Mouse (Mus musculus) adrenal gland, adult 10 weeks (tissue): ENCODE data around the gene Tmem242. TPM values are rescaled to one million over a fixed set of nuclear protein-coding genes. Genes with fewer than 3 reads are reported as not detected.

Experiments used
- polyA plus RNA-seq: library from polyadenylated mRNA; stranded (reverse); fragments of 350-450 nt; fragmentation: Illumina TruSeq; extraction: RNeasy Lipid Tissue Mini Kit (QIAGEN cat#74804); gene quantifications from one replicate; pipeline ENCODE4 v1.2.3, GENCODE M21; 2014; ENCODE audit warnings: low read depth, low replicate concordance

Tmem242 gene
- 23.4 TPM for polyA plus RNA-seq

DNA sequence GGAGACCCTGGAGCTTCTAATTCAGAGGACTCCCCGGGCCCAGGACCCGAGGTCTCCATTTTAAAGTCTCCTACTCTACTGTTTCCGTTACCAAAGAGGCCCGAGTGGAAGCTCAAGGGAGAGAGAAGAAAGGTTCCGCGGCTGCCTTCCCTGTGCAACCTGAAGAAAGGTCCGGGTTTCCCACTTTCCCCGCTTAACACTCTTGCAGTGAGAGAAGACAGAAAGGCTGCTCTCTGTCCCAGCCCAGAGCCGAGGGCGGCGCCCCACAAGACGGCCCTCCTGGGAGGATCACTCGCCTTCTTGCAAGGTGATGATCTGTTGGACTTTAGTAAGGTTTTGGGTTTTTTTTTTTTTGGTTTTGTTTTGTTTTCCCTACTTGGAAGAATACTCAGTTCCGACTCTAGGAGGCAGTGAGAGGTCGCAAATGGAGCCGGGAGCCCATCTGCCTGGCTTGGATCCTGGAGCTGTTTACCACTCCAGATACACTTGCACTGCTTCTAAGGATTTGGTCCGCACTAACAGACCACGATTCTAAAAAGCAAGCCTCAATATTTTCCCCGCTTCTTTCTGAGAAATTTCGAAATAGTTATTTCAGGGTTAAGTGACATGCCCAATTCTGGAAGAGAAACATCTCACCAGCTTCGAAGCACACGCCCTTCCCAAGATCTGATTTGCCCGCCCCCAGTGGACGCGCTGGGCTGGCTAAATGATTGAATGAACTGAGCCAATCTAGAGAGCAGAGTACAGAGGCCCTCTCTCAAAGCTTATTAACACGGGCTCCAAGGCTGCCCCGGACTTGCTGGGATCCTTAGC, at the start of gene Tmem242:
TSS of gene Tmem242 (minus strand) at position 101 of the 813 bp plus-strand sequence.

DNA sequence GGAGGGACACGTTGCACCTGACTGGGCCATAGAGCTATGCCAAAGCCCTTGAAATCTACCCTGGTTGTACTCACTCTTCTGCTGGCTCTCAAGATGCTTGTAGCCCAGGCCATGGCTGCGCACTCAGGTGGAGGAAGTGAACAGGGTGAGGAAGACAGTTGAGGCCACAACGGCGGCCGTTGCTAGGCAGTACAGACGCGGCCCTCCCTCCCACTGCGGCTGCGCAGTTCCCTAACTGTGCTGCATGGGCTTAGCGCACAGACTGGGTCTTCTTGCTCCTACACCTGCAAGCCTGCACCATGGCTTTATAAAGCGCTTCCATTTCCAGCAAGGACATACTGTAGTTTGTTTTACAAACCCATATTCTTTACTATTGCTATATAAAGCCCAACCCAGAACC, 21.5 kb downstream of the Tmem242 start, which contains the start of gene Ldhal6b:
TSS of gene Ldhal6b (minus strand) at position 223 of the 400 bp plus-strand sequence.

Other genes starting within 250 kb of the Tmem242 start
- gene Ldhal6b, start 21.5 kb downstream of the Tmem242 start, polyA plus RNA-seq: not detected
- 2.2 TPM for gene Zdhhc14, start 52.3 kb upstream of the Tmem242 start, polyA plus RNA-seq